Mouse (Mus musculus): ENCODE measurements around the gene AI854703. TPM values are rescaled to one million over a fixed set of nuclear protein-coding genes. Genes with fewer than 3 reads are reported as not detected.
A peak's percentile ranks its signal among the peaks of the same experiment; 100 is the strongest.

Gene AI854703
- polyA plus RNA-seq, 1 experiment: 14.0 TPM

- DNase-seq (ENCODE audit: low read depth): no peak
- TF ChIP-seq POLR2A (IDR thresholded peaks at IDR 0.05; ENCODE audit: borderline replicate concordance, extremely low read depth, insufficient read depth, insufficient read length, poor library complexity, severe bottlenecking) (no peak), CTCF (IDR thresholded peaks at IDR 0.05; ENCODE audit: borderline replicate concordance, extremely low read depth, insufficient read depth, insufficient read length) (no peak)
These were observed 11.4 kb downstream of the AI854703 start for GRCm38 (mm10) chr6:48637811-48638500.

DNA sequence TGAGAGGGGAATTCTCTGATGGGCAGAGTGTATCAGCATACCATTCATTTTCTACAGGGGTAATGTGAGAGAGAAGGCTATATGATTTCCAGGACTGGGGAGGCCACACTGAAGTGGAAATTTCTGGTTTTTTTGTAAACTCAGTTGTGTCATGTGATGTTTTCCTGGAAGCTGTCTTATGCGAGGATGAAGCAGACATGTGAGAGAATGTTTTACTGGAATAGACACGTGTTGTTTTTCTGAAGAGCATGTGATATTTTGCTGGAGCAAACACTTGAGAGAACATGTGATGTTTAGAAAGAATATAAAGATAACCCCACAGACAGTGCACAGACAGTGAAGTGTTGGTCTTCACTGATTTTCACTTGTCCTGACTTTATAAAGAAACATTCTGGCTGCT, 12.0 kb downstream of the AI854703 start:
- no peak for DNase-seq (ENCODE audit: low read depth)
- no peak for TF ChIP-seq POLR2A (IDR thresholded peaks at IDR 0.05; ENCODE audit: borderline replicate concordance, extremely low read depth, insufficient read depth, insufficient read length, poor library complexity, severe bottlenecking)
- no peak for TF ChIP-seq CTCF (IDR thresholded peaks at IDR 0.05; ENCODE audit: borderline replicate concordance, extremely low read depth, insufficient read depth, insufficient read length)

GRCm38 (mm10) chr6:48641391-48641790, 14.8 kb downstream of the AI854703 start:
- DNase-seq (ENCODE audit: low read depth): no peak
- no peak for TF ChIP-seq CTCF (IDR thresholded peaks at IDR 0.05; ENCODE audit: borderline replicate concordance, extremely low read depth, insufficient read depth, insufficient read length)
- no peak for TF ChIP-seq POLR2A (IDR thresholded peaks at IDR 0.05; ENCODE audit: borderline replicate concordance, extremely low read depth, insufficient read depth, insufficient read length, poor library complexity, severe bottlenecking)

GRCm38 (mm10) chr6:48642764-48643292, 16.3 kb downstream of the AI854703 start:
- TF ChIP-seq POLR2A (IDR thresholded peaks at IDR 0.05; ENCODE audit: borderline replicate concordance, extremely low read depth, insufficient read depth, insufficient read length, poor library complexity, severe bottlenecking) (no peak), CTCF (IDR thresholded peaks at IDR 0.05; ENCODE audit: borderline replicate concordance, extremely low read depth, insufficient read depth, insufficient read length) (peak; percentile 50; the same call in 1 of the 2 replicates)
- DNase-seq (ENCODE audit: low read depth): peak; percentile 89

DNA sequence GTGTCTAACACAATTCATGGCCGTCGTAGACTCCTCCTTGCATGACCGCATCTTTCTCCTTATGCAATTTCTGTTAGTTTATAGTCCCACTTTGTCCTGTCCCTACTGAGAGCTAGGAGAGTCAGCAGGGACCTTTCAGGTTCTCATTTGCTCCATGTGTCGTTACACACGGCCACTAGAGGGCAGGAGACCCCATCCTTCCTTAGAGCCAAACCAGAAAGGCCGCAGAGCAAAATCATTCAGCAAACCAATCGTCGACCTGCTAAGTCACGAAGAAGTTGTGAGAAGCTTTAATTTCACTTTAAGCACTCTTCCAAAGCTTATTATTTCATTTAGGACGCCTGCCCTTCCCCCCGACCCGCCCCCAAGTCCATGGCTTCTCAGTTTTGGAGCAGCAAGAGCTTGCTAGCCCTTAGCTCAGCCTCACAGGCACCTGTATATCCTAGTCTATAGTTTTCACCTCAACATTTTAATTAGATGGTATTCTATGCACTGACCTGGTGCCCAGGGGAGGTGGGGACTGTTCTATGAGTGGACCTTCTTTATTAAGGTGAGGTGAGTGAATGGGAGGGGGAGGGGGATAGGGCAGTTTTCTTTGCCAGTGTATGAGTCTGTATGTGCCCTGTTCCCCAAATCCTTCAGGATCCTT, 19.2 kb downstream of the AI854703 start:
- TF ChIP-seq POLR2A (IDR thresholded peaks at IDR 0.05; ENCODE audit: borderline replicate concordance, extremely low read depth, insufficient read depth, insufficient read length, poor library complexity, severe bottlenecking) (no peak), CTCF (IDR thresholded peaks at IDR 0.05; ENCODE audit: borderline replicate concordance, extremely low read depth, insufficient read depth, insufficient read length) (peak; percentile 87)
- peak; percentile 81 for DNase-seq (ENCODE audit: low read depth)

DNA sequence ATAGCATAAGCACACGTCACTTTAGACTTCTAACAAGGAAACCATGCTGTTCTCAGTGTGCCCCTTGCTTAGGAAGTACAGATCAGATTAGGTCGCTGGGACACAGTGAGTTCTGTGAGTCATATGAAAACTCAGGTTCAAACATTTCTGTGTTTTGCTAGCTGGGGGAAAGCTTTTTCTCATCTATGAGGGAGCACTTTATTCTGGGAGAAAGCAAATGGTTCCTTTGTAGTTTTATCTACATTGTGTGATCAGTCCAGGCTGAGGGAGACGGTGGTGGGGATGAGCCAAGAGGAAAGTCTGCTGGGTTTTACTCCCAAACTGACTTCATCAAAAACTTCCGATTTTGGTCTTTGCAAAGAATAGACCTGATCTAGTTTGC, 19.7 kb downstream of the AI854703 start:
- TF ChIP-seq CTCF (IDR thresholded peaks at IDR 0.05; ENCODE audit: borderline replicate concordance, extremely low read depth, insufficient read depth, insufficient read length) (no peak), POLR2A (IDR thresholded peaks at IDR 0.05; ENCODE audit: borderline replicate concordance, extremely low read depth, insufficient read depth, insufficient read length, poor library complexity, severe bottlenecking) (no peak)
- DNase-seq (ENCODE audit: low read depth): no peak

DNA sequence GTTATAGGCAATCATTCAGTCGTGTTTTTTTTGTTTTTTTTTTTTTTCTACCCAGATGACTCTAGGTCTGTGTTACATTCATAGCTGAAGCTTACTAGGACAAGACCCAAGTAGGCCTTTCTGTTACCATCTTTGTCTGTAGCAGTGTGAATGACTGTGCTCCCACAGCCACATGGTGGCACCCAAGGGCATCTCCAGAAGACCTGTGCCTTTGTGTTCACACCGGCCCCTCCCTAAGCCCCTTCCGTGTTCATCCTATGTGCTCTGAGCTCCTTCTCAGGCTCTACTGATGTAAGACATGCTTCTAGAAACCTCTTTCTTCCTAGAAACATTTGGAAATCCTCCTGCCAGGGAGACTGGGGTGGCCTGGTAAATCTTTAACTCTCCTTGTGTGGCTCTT, 20.4 kb downstream of the AI854703 start, which contains the start of gene Gimap8:
Gimap8 (plus strand) TSS at position 240 of the 400 bp plus-strand sequence.
- TF ChIP-seq POLR2A (IDR thresholded peaks at IDR 0.05; ENCODE audit: borderline replicate concordance, extremely low read depth, insufficient read depth, insufficient read length, poor library complexity, severe bottlenecking) (no peak), CTCF (IDR thresholded peaks at IDR 0.05; ENCODE audit: borderline replicate concordance, extremely low read depth, insufficient read depth, insufficient read length) (peak; percentile 32; the same call in 1 of the 2 replicates)
- DNase-seq (ENCODE audit: low read depth): peak; percentile 34

- DNase-seq (ENCODE audit: low read depth): no peak
- TF ChIP-seq CTCF (IDR thresholded peaks at IDR 0.05; ENCODE audit: borderline replicate concordance, extremely low read depth, insufficient read depth, insufficient read length) (no peak), POLR2A (IDR thresholded peaks at IDR 0.05; ENCODE audit: borderline replicate concordance, extremely low read depth, insufficient read depth, insufficient read length, poor library complexity, severe bottlenecking) (no peak)
These were observed 21.0 kb downstream of the AI854703 start for GRCm38 (mm10) chr6:48647611-48648010.

DNA sequence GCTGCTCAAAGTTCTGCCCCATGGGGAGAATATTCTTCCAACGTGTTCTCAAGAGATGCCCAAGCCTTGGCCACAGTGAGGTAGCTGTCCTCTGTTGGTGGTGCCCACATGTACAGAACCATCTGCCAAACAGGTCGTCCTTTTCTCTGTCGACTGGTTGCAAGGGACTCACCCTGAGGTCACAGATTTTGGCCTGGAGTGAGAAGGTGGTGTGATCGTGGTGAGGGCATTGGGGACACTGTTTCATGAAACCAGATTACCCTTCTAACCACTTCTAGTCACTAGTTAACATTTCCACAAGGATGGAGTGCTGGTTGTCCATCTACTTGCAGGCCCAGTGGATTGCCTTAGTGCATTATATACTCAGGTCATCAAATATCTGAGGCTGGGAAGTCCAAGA, 22.2 kb downstream of the AI854703 start:
- TF ChIP-seq POLR2A (IDR thresholded peaks at IDR 0.05; ENCODE audit: borderline replicate concordance, extremely low read depth, insufficient read depth, insufficient read length, poor library complexity, severe bottlenecking) (no peak), CTCF (IDR thresholded peaks at IDR 0.05; ENCODE audit: borderline replicate concordance, extremely low read depth, insufficient read depth, insufficient read length) (no peak)
- DNase-seq (ENCODE audit: low read depth): no peak

DNA sequence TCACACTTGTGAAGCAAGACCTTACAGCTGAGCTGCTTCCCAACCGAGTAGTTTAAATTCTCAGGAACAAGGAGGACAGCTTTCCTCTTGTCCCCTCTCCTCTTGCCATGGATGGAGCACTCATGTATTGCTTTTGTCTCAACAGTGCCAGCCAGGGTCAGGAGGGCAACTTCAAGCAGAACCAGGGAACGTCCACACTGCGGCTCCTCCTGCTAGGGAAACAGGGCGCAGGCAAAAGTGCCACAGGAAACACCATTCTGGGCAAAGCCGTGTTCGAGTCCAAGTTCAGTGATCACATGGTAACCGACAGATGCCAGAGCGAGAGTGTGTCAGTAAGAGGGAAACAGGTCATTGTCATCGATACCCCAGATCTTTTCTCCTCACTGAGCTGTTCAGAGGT, 23.5 kb downstream of the AI854703 start:
- TF ChIP-seq POLR2A (IDR thresholded peaks at IDR 0.05; ENCODE audit: borderline replicate concordance, extremely low read depth, insufficient read depth, insufficient read length, poor library complexity, severe bottlenecking): no peak
- no peak for TF ChIP-seq CTCF (IDR thresholded peaks at IDR 0.05; ENCODE audit: borderline replicate concordance, extremely low read depth, insufficient read depth, insufficient read length)
- DNase-seq (ENCODE audit: low read depth): no peak

DNA sequence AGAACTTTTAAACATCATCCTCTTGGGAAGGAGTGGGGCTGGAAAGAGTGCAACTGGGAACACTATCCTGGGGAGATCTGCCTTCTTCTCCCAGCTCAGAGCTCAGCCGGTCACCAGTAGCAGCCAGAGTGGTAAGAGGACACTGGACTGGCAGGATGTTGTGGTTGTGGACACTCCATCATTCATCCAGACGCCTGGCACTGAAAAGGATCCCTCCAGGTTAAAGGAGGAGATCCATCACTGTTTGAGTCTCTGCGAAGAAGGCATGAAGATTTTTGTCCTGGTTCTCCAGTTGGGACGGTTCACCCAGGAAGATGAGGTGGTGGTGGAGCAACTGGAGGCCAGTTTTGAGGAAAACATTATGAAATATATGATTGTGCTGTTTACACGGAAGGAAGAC, 32.2 kb downstream of the AI854703 start:
- no peak for DNase-seq (ENCODE audit: low read depth)
- TF ChIP-seq CTCF (IDR thresholded peaks at IDR 0.05; ENCODE audit: borderline replicate concordance, extremely low read depth, insufficient read depth, insufficient read length) (no peak), POLR2A (IDR thresholded peaks at IDR 0.05; ENCODE audit: borderline replicate concordance, extremely low read depth, insufficient read depth, insufficient read length, poor library complexity, severe bottlenecking) (no peak)
